Mouse (Mus musculus) left cerebral cortex, postnatal 14 days (tissue): ENCODE measurements at regions not wholly inside any gene's neighbourhood (a gene's known extent, or its start where the extent isn't known, plus 50 kb on each side); places are given as distances from the start of the nearest gene placed in this dataset.
A peak's percentile ranks its signal among the peaks of the same experiment; 100 is the strongest.

ENCODE experiments used
- DNase-seq, 2 experiments: peaks; one replicate each; pipeline ENCODE4 v3.0.0; 2021 to 2022; ENCODE audit warnings: low spot score in 2 of 2, mixed read lengths in 1 of 2
- intact Hi-C: fragments of 180-260 bp; cut with DNase I; formaldehyde crosslinking; loops from one replicate; pipeline ENCODE4 v1.15.1; 2025

GRCm38 (mm10) chr15:50408985-50409384, 3475.7 kb upstream of the Gm7489 start:
- DNase-seq = no peak

DNA sequence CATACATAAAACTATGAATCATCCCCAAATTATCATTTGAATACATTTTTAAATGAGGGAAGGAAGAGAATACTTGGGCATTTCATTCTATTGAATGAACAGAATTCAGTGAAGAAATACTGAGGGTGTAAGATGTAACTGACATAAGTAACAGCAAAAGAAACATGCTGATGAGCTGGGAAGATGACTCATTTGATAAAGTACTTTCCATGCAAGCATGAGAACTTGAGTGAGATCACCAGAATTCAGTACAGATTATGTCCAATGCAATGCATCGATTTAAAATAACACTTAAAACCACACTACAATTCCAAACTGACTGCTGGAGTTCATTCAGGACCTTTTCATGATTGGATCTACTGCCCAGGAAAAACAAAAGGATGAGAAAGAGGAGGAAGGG, 3467.1 kb upstream of the Gm7489 start:
- intact Hi-C loops = no loop called here
- DNase-seq = no peak

More at GRCm38 (mm10) chr15:50408985-50409384, 3475.7 kb upstream of the Gm7489 start:
- intact Hi-C loops = no loop called here

DNA sequence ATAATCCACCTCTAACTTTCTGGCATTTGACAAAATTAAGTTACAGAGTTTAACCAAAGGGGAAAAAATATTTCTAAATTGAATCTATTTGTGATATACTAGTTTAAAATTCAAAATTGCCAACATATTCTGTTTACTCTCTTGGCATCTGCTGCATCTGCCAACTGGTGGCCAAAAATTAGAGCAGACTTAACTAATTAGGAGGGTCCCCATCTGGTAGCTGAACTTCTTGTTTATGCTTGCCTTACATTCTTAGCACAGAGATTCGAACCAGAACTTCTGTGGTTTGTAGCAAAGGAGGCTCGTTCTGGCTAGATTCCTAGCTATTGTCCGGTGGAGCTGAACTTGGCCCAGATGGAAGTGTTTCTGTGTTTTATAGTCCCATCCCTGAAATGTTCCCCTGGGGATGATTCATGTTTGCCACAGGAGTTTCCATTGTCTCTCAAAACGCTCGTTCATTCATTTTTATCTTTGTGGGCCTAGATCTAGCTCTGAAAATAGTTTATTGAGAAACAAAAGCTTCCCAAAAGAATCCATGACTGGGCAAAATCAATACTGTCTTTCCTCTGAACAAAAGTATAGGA, 3461.5 kb upstream of the Gm7489 start:
- intact Hi-C loops = no loop called here
- no peak for DNase-seq

GRCm38 (mm10) chr15:50449604-50450003, 3435.1 kb upstream of the Gm7489 start:
- DNase-seq = no peak
- intact Hi-C loops = no loop called here

GRCm38 (mm10) chr15:50472626-50473025, 3412.1 kb upstream of the Gm7489 start:
- intact Hi-C loops = no loop called here
- no peak for DNase-seq

- intact Hi-C loops = no loop called here
- no peak for DNase-seq
Observed at GRCm38 (mm10) chr15:50498716-50499115, 3386.0 kb upstream of the Gm7489 start.

GRCm38 (mm10) chr15:50507999-50508624, 3376.6 kb upstream of the Gm7489 start:
- DNase-seq = no peak
- intact Hi-C loops = no loop called here

DNA sequence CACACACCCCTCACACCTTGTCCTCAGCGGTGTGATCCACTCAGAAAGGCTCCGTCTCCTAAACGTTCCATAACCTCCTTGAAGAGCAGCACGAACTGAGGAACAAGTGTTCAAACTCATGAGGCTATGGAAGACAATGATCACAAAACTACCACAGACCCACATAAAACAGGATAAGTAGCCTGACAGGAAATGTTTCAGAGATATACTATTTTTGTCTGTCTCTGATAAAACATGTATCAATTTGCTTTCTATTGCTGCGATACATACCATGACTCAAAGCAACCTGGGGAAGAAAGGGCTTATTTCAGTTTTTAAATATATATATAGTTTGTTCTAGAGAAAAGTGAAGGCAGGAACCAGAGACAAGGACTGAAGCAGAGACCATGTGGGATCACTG, 3371.7 kb upstream of the Gm7489 start:
- intact Hi-C loops = no loop called here
- no peak for DNase-seq

GRCm38 (mm10) chr15:50524841-50525240, 3359.9 kb upstream of the Gm7489 start:
- intact Hi-C loops = no loop called here
- DNase-seq = peak in 1 of 2 experiments; percentile 3

GRCm38 (mm10) chr15:50534490-50534889, 3350.2 kb upstream of the Gm7489 start:
- DNase-seq = no peak
- intact Hi-C loops = no loop called here

- intact Hi-C loops = no loop called here
- no peak for DNase-seq
Observed at GRCm38 (mm10) chr15:50563611-50564010, 3321.1 kb upstream of the Gm7489 start.

DNA sequence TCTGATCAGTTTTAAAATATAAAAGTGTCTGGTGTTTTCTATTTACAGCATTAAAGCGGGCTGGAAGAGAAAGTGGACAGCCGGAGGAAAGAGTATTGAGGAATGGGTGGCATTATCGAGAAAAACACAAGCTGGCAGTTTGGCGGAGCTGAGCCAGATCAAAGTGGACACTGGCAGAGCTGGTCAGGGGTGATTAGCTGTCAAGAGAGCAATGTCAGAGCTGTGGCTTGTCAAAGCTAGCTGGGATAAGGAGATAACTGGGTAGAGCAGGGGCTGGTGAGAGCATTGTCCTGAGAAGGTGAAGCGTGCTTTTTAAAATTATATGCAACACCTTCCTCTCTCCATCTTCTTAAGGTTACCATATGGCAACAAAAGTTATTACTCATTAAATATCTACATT, 3303.9 kb upstream of the Gm7489 start:
- no peak for DNase-seq
- intact Hi-C loops = no loop called here

- DNase-seq = no peak
- intact Hi-C loops = no loop called here
Observed at GRCm38 (mm10) chr15:50583951-50584350, 3300.8 kb upstream of the Gm7489 start.

GRCm38 (mm10) chr15:50585496-50585895, 3299.2 kb upstream of the Gm7489 start:
- intact Hi-C loops = no loop called here
- no peak for DNase-seq
